Mouse (Mus musculus) layer of hippocampus, adult 6 months (tissue): Measurements from ENCODE around the gene Tmem150a. TPM values are rescaled to one million over a fixed set of nuclear protein-coding genes. Genes with fewer than 3 reads are reported as not detected.

Source experiments
- long read RNA-seq, 2 experiments: library from polyadenylated mRNA; unstranded; transcript quantifications; one replicate each; pipeline ENCODE4 v2.0.0; 2019 to 2020
- polyA plus RNA-seq: library from polyadenylated mRNA; unstranded; fragments of <200 nt; fragmentation: Nextera tagmentation; gene quantifications from 2 replicates; pipeline ENCODE4 v1.2.3, GENCODE M21; 2021

Tmem150a gene
- 1.8 and 2.0 TPM in 2 replicates for polyA plus RNA-seq
- long read RNA-seq, experiment 1, partial matches to known transcripts: 0 of 4 reads
- long read RNA-seq, experiment 1, other reads (novel, unspliced or antisense): 2 of 4 reads
- long read RNA-seq, experiment 2, transcript Tmem150a-201 (8 exons, 1,546 nt): major isoform, 9 of 14 reads
- long read RNA-seq, experiment 2, partial matches to known transcripts: 4 of 14 reads
- long read RNA-seq, experiment 2, other reads (novel, unspliced or antisense): 1 of 14 reads

GRCm38 (mm10) chr6:72355066-72355911 is at the start of gene Tmem150a:
Gene Tmem150a (plus strand): TSS chr6:72355447.

GRCm38 (mm10) chr6:72345074-72345567 is 10.1 kb upstream of the Tmem150a start, which contains the start of gene Usp39:
Gene Usp39 (minus strand): TSS chr6:72345184.

GRCm38 (mm10) chr6:72347166-72347941 is 7.9 kb upstream of the Tmem150a start, which contains the start of gene 0610030E20Rik:
Gene 0610030E20Rik (plus strand): TSS chr6:72347317.

GRCm38 (mm10) chr6:72366844-72367443 is 11.7 kb downstream of the Tmem150a start, which contains the start of gene Rnf181:
Gene Rnf181 (minus strand): TSS chr6:72366956.

GRCm38 (mm10) chr6:72380131-72380770 is 25.0 kb downstream of the Tmem150a start, which contains the start of gene Vamp5:
Gene Vamp5 (minus strand): TSS chr6:72380468.

GRCm38 (mm10) chr6:72389941-72390771 is 34.9 kb downstream of the Tmem150a start, which contains the start of gene Vamp8:
Gene Vamp8 (minus strand): TSS chr6:72390703.

Other genes with a start within 250 kb of the Tmem150a start
- gene Atoh8, start 119.9 kb upstream of the Tmem150a start, polyA plus RNA-seq: 0.92 and 1.2 TPM in 2 replicates
- gene Sftpb, start 50.8 kb upstream of the Tmem150a start, polyA plus RNA-seq: not detected in 2 replicates
- 31.1 and 32.9 TPM in 2 replicates for gene Usp39, start 10.3 kb upstream of the Tmem150a start, polyA plus RNA-seq
- gene 0610030E20Rik, start 8.1 kb upstream of the Tmem150a start, polyA plus RNA-seq: 10.8 and 11.7 TPM in 2 replicates
- 95.9 and 110 TPM in 2 replicates for gene Rnf181, start 11.5 kb downstream of the Tmem150a start, polyA plus RNA-seq
- 20.3 and 23.0 TPM in 2 replicates for gene Vamp5, start 25.0 kb downstream of the Tmem150a start, polyA plus RNA-seq
- gene Vamp8, start 35.3 kb downstream of the Tmem150a start, polyA plus RNA-seq: 51.9 and 96.1 TPM in 2 replicates
- 7.3 and 8.6 TPM in 2 replicates for gene Ggcx, start 58.9 kb downstream of the Tmem150a start, polyA plus RNA-seq
- gene Mat2a, start 84.1 kb downstream of the Tmem150a start, polyA plus RNA-seq: 155 and 175 TPM in 2 replicates
- gene Sh2d6, start 166.3 kb downstream of the Tmem150a start, polyA plus RNA-seq: 0.54 and 0.73 TPM in 2 replicates
- gene Capg, start 188.9 kb downstream of the Tmem150a start, polyA plus RNA-seq: 8.3 and 11.5 TPM in 2 replicates
- 19.8 and 24.0 TPM in 2 replicates for gene Elmod3, start 243.0 kb downstream of the Tmem150a start, polyA plus RNA-seq
- gene Retsat, start 243.0 kb downstream of the Tmem150a start, polyA plus RNA-seq: 22.7 and 24.6 TPM in 2 replicates